Mouse (Mus musculus) splenic B cell, adult 2 months (primary cell): ENCODE data around the gene Vmn2r85.
"Not testable (repeated sequence)": the region's sequence is repeated elsewhere in the genome, so short reads cannot be mapped to it uniquely, and the experiment has no call there.

Source experiments
- DNase-seq: peaks from one replicate; pipeline ENCODE4 v3.0.0-alpha.2; 2011; ENCODE audit warnings: low read depth, low spot score
- H3K27me3 ChIP-seq: 2 replicates; pipeline ENCODE4 v1.6.1; 2012; ENCODE audit warnings: mild to moderate bottlenecking, low read length, moderate library complexity, mixed read lengths; ENCODE audit not compliant: control insufficient read depth, poor library complexity, insufficient read depth, severe bottlenecking
- H3K36me3 ChIP-seq: 2 replicates; pipeline ENCODE4 v1.6.1; 2012; ENCODE audit warnings: mild to moderate bottlenecking, low read length, moderate library complexity, mixed read lengths; ENCODE audit not compliant: control insufficient read depth, poor library complexity, insufficient read depth, severe bottlenecking

Gene Vmn2r85

DNA sequence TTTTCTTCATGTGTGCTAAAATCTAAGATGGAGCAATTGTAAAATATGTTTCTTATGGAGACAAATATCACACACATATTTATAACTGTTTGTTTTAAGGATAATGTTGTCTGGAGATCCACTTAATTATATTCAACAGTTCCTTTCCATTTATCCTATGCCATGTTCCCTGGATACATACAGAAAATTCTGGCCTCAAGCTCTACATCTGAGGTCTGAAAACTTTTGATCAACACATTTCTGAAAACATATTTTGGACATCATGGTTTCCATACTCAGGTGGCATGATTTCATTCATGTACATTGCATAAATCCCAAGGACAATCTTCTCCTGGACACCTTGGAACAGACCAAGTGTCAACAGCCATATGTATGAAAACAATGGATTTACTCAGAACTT is at the start of gene Vmn2r85:
Gene Vmn2r85 (minus strand): TSS at position 101 of the 400 bp plus-strand sequence.
- not testable (repeated sequence) for DNase-seq, H3K36me3 ChIP-seq, H3K27me3 ChIP-seq

- no peaks in the 10 kb centered on the region for H3K36me3 ChIP-seq
- DNase-seq, result no peak
- H3K27me3 ChIP-seq, result no peaks in the 10 kb centered on the region
These were observed 40.8 kb upstream of the Vmn2r85 start for GRCm38 (mm10) chr10:130470311-130470760.

DNA sequence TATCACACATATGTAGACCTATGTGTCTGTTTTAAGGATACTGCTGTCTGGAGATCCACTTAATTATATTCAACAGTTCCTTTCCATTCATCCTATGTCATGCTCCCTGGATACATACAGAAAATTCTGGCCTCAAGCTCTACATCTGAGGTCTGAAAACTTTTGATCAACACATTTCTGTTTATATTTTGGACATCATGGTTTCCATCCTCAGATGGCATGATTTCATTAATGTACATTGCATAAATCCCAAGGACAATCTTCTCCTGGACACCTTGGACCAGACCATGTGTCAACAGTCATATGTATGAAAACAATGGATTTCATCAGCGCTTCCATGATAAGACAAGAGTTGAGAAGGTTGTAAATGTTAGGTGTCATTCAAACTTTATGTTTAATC is 26.4 kb upstream of the Vmn2r85 start, which contains the start of gene Vmn2r86:
Gene Vmn2r86 (minus strand): TSS at position 101 of the 400 bp plus-strand sequence.
- not testable (repeated sequence) for H3K27me3 ChIP-seq, DNase-seq, H3K36me3 ChIP-seq

- no peaks in the 10 kb centered on the region for H3K36me3 ChIP-seq
- DNase-seq, result no peak
- H3K27me3 ChIP-seq, result no peaks in the 10 kb centered on the region
These were observed 15.3 kb upstream of the Vmn2r85 start for GRCm38 (mm10) chr10:130444776-130445175.

DNA sequence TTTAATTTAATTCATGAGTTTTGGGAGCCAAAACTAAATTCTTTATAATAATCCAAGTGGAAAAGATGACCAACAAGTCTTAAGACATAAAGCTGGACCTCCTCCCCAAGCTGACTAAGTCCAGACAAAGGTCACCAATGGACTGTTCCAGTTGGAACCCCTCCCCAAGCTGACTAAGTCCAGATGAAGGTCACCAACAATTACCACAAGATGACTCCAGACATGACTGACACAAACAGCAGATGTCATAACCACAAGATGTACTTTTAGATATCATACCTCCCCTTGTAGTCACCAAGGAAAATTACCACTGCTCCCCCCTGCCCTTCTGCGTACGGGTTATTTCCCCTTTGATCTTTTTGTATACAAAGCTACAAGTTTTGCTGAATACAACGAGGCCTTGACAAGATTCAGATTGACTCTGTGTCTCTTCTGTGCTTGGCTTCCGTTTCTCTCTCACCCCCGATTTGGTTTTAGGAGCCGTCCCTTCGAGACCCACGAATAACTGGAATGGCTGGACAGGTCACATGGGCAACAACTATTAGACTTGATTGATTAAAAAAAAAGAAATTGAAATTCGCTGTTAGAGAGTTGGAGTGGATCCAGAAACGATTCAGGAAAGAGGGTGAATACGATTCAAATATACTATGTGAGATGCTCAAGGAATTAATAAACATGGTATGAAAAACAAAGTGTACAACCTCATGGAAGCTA is 4.8 kb upstream of the Vmn2r85 start:
- not testable (repeated sequence) for DNase-seq, H3K27me3 ChIP-seq, H3K36me3 ChIP-seq

GRCm38 (mm10) chr10:130422368-130422767 is 7.1 kb downstream of the Vmn2r85 start:
- H3K36me3 ChIP-seq, H3K27me3 ChIP-seq, DNase-seq: not testable (repeated sequence)

GRCm38 (mm10) chr10:130420401-130420800 is 9.1 kb downstream of the Vmn2r85 start:
- Histone ChIP-seq H3K36me3 (no peaks in the 10 kb centered on the region), H3K27me3 (no peaks in the 10 kb centered on the region)
- DNase-seq, result no peak

DNA sequence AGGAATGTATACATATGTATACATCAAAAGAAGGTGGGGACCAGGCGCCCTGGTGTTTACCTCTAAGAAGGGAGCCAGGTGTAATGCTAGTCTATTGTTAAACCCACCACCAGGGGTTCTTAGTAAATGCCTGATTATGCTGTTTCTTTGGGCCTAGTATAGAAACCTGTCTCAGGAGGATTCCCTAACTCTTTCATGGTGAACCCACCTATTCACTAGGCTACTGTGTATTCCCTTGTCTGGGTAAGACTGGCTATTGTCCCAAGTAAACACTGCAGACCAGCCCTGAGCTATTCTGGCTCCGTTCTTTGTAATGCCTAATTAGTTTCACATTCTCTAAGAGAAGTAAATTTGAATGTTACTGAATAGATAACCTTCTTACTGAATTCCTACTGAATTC is 9.5 kb downstream of the Vmn2r85 start:
- not testable (repeated sequence) for DNase-seq, H3K36me3 ChIP-seq, H3K27me3 ChIP-seq

- not testable (repeated sequence) for H3K36me3 ChIP-seq, H3K27me3 ChIP-seq, DNase-seq
These were observed 13.2 kb downstream of the Vmn2r85 start for GRCm38 (mm10) chr10:130416352-130416751.

DNA sequence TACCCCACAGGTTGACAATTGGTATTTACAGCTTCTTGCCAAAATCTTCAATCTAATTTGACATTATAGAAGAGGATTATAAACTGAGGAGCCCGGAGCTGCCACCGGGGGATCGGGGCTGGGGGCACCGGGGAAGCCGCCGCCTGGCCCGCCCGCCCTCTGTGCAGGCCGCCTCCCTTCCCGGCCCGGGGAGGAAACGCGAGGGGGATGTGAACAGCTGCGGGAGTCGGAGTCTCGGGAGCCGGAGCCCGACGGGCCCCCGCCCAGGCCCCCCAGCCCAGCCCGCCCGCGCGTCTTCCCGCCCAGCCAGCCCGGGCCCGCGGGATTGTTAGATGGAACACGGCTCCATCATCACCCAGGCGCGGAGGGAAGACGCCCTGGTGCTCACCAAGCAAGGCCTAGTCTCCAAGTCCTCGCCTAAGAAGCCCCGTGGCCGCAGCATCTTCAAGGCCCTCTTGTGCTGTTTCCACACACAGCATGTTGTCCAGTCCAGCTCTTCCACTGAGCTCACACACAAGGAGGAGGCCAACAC is 17.3 kb downstream of the Vmn2r85 start:
- H3K27me3 ChIP-seq, DNase-seq, H3K36me3 ChIP-seq: not testable (repeated sequence)

- no peak for DNase-seq
- no peaks in the 10 kb centered on the region for H3K27me3 ChIP-seq
- no peaks in the 10 kb centered on the region for H3K36me3 ChIP-seq
These were observed 35.3 kb downstream of the Vmn2r85 start, which contains the start of gene Vmn2r84 for GRCm38 (mm10) chr10:130394232-130394631. TSS of gene Vmn2r84 (minus strand) at chr10:130394332.

DNA sequence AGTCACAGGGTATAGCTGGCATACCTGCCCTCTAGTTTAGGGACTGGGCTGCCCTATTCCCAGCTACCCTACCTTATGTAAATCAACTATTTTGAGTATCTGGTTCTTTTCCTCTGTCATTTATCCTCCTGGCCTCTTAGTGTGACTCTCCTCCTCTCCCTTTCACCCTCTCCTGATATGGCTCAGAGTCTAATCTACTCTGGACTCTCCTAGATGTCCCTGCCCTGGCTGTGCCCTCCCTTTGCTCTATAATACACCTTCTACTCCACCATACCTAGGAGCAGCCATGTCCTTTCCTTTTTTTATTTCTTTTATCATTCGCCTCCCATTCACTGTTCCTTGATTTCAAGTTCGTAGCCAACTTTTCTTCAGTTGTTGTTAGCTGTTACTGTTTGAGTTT is 54.4 kb downstream of the Vmn2r85 start:
- Histone ChIP-seq H3K27me3 (no peaks in the 10 kb centered on the region), H3K36me3 (no peaks in the 10 kb centered on the region)
- DNase-seq, result no peak

- no peaks in the 10 kb centered on the region for H3K27me3 ChIP-seq
- no peak for DNase-seq
- no peaks in the 10 kb centered on the region for H3K36me3 ChIP-seq
These were observed 56.9 kb downstream of the Vmn2r85 start for GRCm38 (mm10) chr10:130372491-130373173.

- no peaks in the 10 kb centered on the region for H3K27me3 ChIP-seq
- H3K36me3 ChIP-seq, result no peaks in the 10 kb centered on the region
- no peak for DNase-seq
These were observed 57.9 kb downstream of the Vmn2r85 start for GRCm38 (mm10) chr10:130371644-130372043.

DNA sequence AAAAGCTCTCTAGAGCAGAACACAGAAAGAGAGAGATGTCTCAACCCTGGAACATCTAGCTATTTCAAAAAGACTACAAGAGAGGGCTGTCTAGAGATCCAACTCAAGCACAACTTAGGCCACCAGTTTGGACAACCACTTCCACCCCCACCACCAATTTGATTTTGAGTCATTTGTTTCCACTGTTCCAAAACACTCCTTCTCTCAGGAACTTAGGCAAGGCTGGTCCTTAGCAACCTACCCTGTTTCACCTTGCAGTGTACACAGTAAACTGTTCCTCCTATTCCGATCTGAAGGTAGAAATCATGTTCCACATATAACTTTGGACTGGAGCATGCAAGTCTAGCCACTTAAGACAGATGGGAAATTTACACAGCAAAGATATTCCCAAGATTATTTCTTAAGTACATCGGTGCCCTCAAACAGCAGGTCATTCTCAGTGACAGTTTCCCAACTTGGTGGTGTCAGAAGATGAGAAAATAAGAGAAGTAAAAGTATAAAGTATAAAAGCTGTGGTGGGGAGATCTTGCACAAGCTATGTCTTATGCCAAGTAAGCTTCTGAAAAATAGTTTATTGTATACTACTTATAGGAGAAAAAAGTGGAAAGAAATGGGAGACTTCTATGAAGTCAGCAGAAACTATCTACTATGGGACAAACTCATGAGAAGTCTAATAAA is 59.4 kb downstream of the Vmn2r85 start:
- no peak for DNase-seq
- H3K36me3 ChIP-seq, result 0 out of 2 replicates have a peak, but pooled peaks cover 1% of the 10 kb centered on the region
- H3K27me3 ChIP-seq, result no peaks in the 10 kb centered on the region
